ENCODE assay signal across 10 mouse cellular contexts in genomic region chr3:9605784-9606706, GRCm38 (mm10). TPM values are rescaled to one million over a fixed set of nuclear protein-coding genes. Genes with fewer than 3 reads are reported as not detected.
DNase-seq lines count a peak whose midpoint lies in the region; ATAC-seq lines count a peak whose summit lies in the region.
"Had no signal": no experiment of that assay in that cellular context is flagged by ENCODE, and none has a peak within 500 bp of the region (broad histone marks: within the 10 kb centered on the region; RNA-seq: fewer than 3 reads in every experiment).

No protein-coding gene starts in this region.

- DNase-seq in heart, postnatal 25 days (ENCODE audit: low spot score): no peak
- DNase-seq in midbrain, embryonic 14.5 days: peak; percentile 19
- DNase-seq in thymus, postnatal 4 days: no peak
- no peak for DNase-seq in gastrocnemius, postnatal 14 days
- no peak for DNase-seq in gastrocnemius, postnatal 10 days
- DNase-seq: adrenal gland, postnatal 10 days; cerebellum, postnatal 25 days had no signal

- no peaks in the 10 kb centered on the region for H3K27me3 ChIP-seq in heart, embryonic 13.5 days (replicated peaks)
- no peaks in the 10 kb centered on the region for H3K27me3 ChIP-seq in kidney, embryonic 15.5 days
- H3K27me3 ChIP-seq in midbrain, embryonic 14.5 days (ENCODE audit: control insufficient read depth, insufficient read depth, low read length): no peaks in the 10 kb centered on the region

- peak overlapping the region; percentile 30 for H3K9ac ChIP-seq in heart, embryonic 13.5 days
- H3K9ac ChIP-seq in kidney, embryonic 15.5 days: no peak overlapping the region
- H3K9ac ChIP-seq in midbrain, embryonic 14.5 days (replicated peaks; ENCODE audit: low read length): no peak overlapping the region

- H3K4me2 ChIP-seq in heart, embryonic 13.5 days: no peak overlapping the region
- no peak overlapping the region for H3K4me2 ChIP-seq in kidney, embryonic 15.5 days
- H3K4me2 ChIP-seq in midbrain, embryonic 14.5 days (ENCODE audit: low read length): peak overlapping the region; percentile 14; the same call in 1 of the 2 replicates

- H3K36me3 ChIP-seq in heart, embryonic 13.5 days: no peaks in the 10 kb centered on the region
- no peaks in the 10 kb centered on the region for H3K36me3 ChIP-seq in kidney, embryonic 15.5 days
- H3K36me3 ChIP-seq in midbrain, embryonic 14.5 days (ENCODE audit: control insufficient read depth, insufficient read depth, low read length): no peaks in the 10 kb centered on the region

- WGBS in heart, embryonic 13.5 days: 53% methylated on average over 11 of the region's 11 CpGs
- 29% methylated on average over 11 of the region's 11 CpGs for WGBS in kidney, embryonic 15.5 days
- WGBS in midbrain, embryonic 14.5 days: 29% methylated on average over 11 of the region's 11 CpGs

- no peak for ATAC-seq in heart, embryonic 13.5 days (ENCODE audit: extremely low read depth, insufficient number of reproducible peaks, low FRiP score, low TSS enrichment)
- peak; percentile 17 for ATAC-seq in common myeloid progenitor, adult 5-6 weeks (replicated peaks; ENCODE audit: low read depth, poor library complexity, severe bottlenecking)
- ATAC-seq in kidney, embryonic 15.5 days (replicated peaks; ENCODE audit: low FRiP score): no peak
- ATAC-seq in midbrain, embryonic 14.5 days (ENCODE audit: low FRiP score, low TSS enrichment): no peak

- no peak overlapping the region for H3K27ac ChIP-seq in heart, embryonic 13.5 days (replicated peaks)
- peak overlapping the region; percentile 27; the same call in 1 of the 2 replicates for H3K27ac ChIP-seq in kidney, embryonic 15.5 days
- no peak overlapping the region for H3K27ac ChIP-seq in midbrain, embryonic 14.5 days (replicated peaks; ENCODE audit: low read depth, low read length)

- H3K9me3 ChIP-seq in heart, embryonic 13.5 days: no peaks in the 10 kb centered on the region
- no peaks in the 10 kb centered on the region for H3K9me3 ChIP-seq in kidney, embryonic 15.5 days (replicated peaks)
- H3K9me3 ChIP-seq in midbrain, embryonic 14.5 days (ENCODE audit: control insufficient read depth, low read length): no peaks in the 10 kb centered on the region

- H3K4me3 ChIP-seq in heart, embryonic 13.5 days: no peak overlapping the region
- H3K4me3 ChIP-seq in kidney, embryonic 15.5 days (replicated peaks): no peak overlapping the region
- no peak overlapping the region for H3K4me3 ChIP-seq in midbrain, embryonic 14.5 days (replicated peaks; ENCODE audit: low read depth, low read length)

- intact Hi-C loops in heart, postnatal 25 days (cut with DNase I): loop anchor here (5.0 kb wide), 1 partner anchor 204 kb away; no protein-coding TSS in a partner anchor
- intact Hi-C loops in gastrocnemius, postnatal 14 days (cut with DNase I; ENCODE audit: low total_unique reads): loop anchor here (10.0 kb wide), 1 partner anchor 99 kb away; no protein-coding TSS in a partner anchor

- H3K4me1 ChIP-seq in heart, embryonic 13.5 days: peaks cover 53% of the 10 kb centered on the region
- peaks cover 56% of the 10 kb centered on the region for H3K4me1 ChIP-seq in kidney, embryonic 15.5 days
- peaks cover 18% of the 10 kb centered on the region for H3K4me1 ChIP-seq in midbrain, embryonic 14.5 days (ENCODE audit: control insufficient read depth, insufficient read depth, low read length)

RNA-seq across cellular contexts. Expression of gene Zfp704, which starts 3.8 kb away (rescaled TPM):
- 6.2 and 6.5 TPM in 2 replicates for polyA plus RNA-seq in heart, embryonic 13.5 days (2015; fragmentation: Nextera tagmentation; extraction: Ambion mirVana)
- total RNA-seq in heart, postnatal 25 days (2021): 10 to 100 TPM; 12.0 to 14.0 TPM
- 23.8 and 25.5 TPM in 2 replicates for total RNA-seq in common myeloid progenitor, adult 5-6 weeks (2017)
- polyA plus RNA-seq in kidney, embryonic 15.5 days (2015; fragmentation: Nextera tagmentation; extraction: Ambion mirVana): 11.0 and 12.1 TPM in 2 replicates
- 14.8 and 14.9 TPM in 2 replicates for polyA plus RNA-seq in midbrain, embryonic 14.5 days (2014; fragmentation: Nextera tagmentation; extraction: Ambion mirVana)
- total RNA-seq in gastrocnemius, postnatal 14 days (2021): 1 to 10 TPM; 6.9 to 9.5 TPM
- total RNA-seq in gastrocnemius, postnatal 10 days (2021): 10 to 100 TPM; 13.4 to 16.6 TPM
